Mouse (Mus musculus) stomach, embryonic 16.5 days (tissue): ENCODE measurements around the gene Syngr3. TPM values are rescaled to one million over a fixed set of nuclear protein-coding genes. Genes with fewer than 3 reads are reported as not detected.

ENCODE experiments used
- ATAC-seq: fragments of 200-750 bp; cut with Nextera tagmentation; 2 replicates; pipeline ENCODE4 v1.8.0; 2017; ENCODE audit warnings: moderate number of reproducible peaks, moderate TSS enrichment; ENCODE audit not compliant: insufficient read depth, low FRiP score
- H3K27ac ChIP-seq: fragments of 300-500 bp; sonication (generic); 2 replicates; pipeline ENCODE4 v1.5.1; 2014; ENCODE audit warnings: low read length
- H3K27me3 ChIP-seq: fragments of 300-500 bp; sonication (generic); 2 replicates; pipeline ENCODE4 v1.6.1; 2014; ENCODE audit warnings: low read length, control low read depth, mixed read lengths; ENCODE audit not compliant: control insufficient read depth, insufficient read depth
- H3K36me3 ChIP-seq: fragments of 300-500 bp; sonication (generic); 2 replicates; pipeline ENCODE4 v1.6.1; 2014; ENCODE audit warnings: low read length; ENCODE audit not compliant: control insufficient read depth, insufficient read depth
- H3K4me1 ChIP-seq: fragments of 300-500 bp; sonication (generic); 2 replicates; pipeline ENCODE4 v1.6.1; 2014; ENCODE audit warnings: low read length, control low read depth, mixed read lengths; ENCODE audit not compliant: control insufficient read depth, insufficient read depth
- H3K4me2 ChIP-seq: fragments of 300-500 bp; sonication (generic); 2 replicates; pipeline ENCODE4 v1.6.1; 2014; ENCODE audit warnings: low read depth, low read length, mixed read lengths
- H3K4me3 ChIP-seq: fragments of 300-500 bp; sonication (generic); replicated peaks from 2 replicates; pipeline ENCODE4 v1.5.1; 2014; ENCODE audit warnings: mild to moderate bottlenecking, low read length
- H3K9ac ChIP-seq: fragments of 300-500 bp; sonication (generic); 2 replicates; pipeline ENCODE4 v1.6.1; 2014; ENCODE audit warnings: low read length
- H3K9me3 ChIP-seq: fragments of 300-500 bp; sonication (generic); replicated peaks from 2 replicates; pipeline ENCODE4 v1.6.1; 2016; ENCODE audit warnings: low read length, control low read depth; ENCODE audit not compliant: control insufficient read depth
- WGBS: fragments of 180-500 bp; shearing (Covaris S2); extraction: QIAGEN DNeasy Blood & Tissue Kit; methylation state at CpG from one replicate; pipeline ENCODE4 v1.1.7; 2014; 5-methylcytosine and 5-hydroxymethylcytosine counted together
- polyA plus RNA-seq: library from polyadenylated mRNA; unstranded; fragments of >200 nt; fragmentation: Nextera tagmentation; extraction: Ambion mirVana; gene quantifications from 2 replicates; pipeline ENCODE4 v1.2.1, GENCODE M21; 2015

Syngr3 gene
- polyA plus RNA-seq, 1 experiment from 2014 or later = 6.1 TPM

- no peaks in the 10 kb centered on the region for H3K27me3 ChIP-seq
- H3K4me1 ChIP-seq = peaks cover 28% of the 10 kb centered on the region
- no peak overlapping the region for H3K4me2 ChIP-seq
- H3K9ac ChIP-seq = no peak overlapping the region
- no peak for ATAC-seq
- WGBS = 84% methylated on average over 4 of the region's 4 CpGs
- H3K27ac ChIP-seq = no peak overlapping the region
- no peak overlapping the region for H3K4me3 ChIP-seq
- no peaks in the 10 kb centered on the region for H3K9me3 ChIP-seq
- H3K36me3 ChIP-seq = no peaks in the 10 kb centered on the region
Observed at GRCm38 (mm10) chr17:24646381-24646780, 43.4 kb downstream of the Syngr3 start.

- H3K4me1 ChIP-seq = peaks cover 28% of the 10 kb centered on the region
Observed at GRCm38 (mm10) chr17:24645916-24646315, 43.8 kb downstream of the Syngr3 start.

GRCm38 (mm10) chr17:24644875-24645721 is 44.7 kb downstream of the Syngr3 start:
- Histone ChIP-seq H3K36me3 (no peaks in the 10 kb centered on the region), H3K4me3 (no peak overlapping the region), H3K9ac (peak overlapping the region; percentile 65), H3K4me1 (peaks cover 24% of the 10 kb centered on the region), H3K4me2 (peak overlapping the region; percentile 1; the same call in 1 of the 2 replicates), H3K27me3 (no peaks in the 10 kb centered on the region), H3K27ac (peak overlapping the region; percentile 85), H3K9me3 (no peaks in the 10 kb centered on the region)
- WGBS = 68% methylated on average over 9 of the region's 9 CpGs
- no peak for ATAC-seq

More at GRCm38 (mm10) chr17:24645916-24646315, 43.8 kb downstream of the Syngr3 start:
- no peak for ATAC-seq
- Histone ChIP-seq H3K4me2 (no peak overlapping the region), H3K9me3 (no peaks in the 10 kb centered on the region), H3K4me3 (no peak overlapping the region), H3K27ac (peak overlapping the region; percentile 43; the same call in 1 of the 2 replicates), H3K27me3 (no peaks in the 10 kb centered on the region), H3K36me3 (no peaks in the 10 kb centered on the region), H3K9ac (peak overlapping the region; percentile 46; the same call in 1 of the 2 replicates)
- 75% methylated on average over 3 of the region's 3 CpGs for WGBS

GRCm38 (mm10) chr17:24644030-24644715 is 45.6 kb downstream of the Syngr3 start:
- peak overlapping the region; percentile 65 for H3K9ac ChIP-seq
- no peaks in the 10 kb centered on the region for H3K9me3 ChIP-seq
- H3K4me1 ChIP-seq = peaks cover 25% of the 10 kb centered on the region
- no peaks in the 10 kb centered on the region for H3K27me3 ChIP-seq
- WGBS = 31% methylated on average over 7 of the region's 7 CpGs
- no peak overlapping the region for H3K4me3 ChIP-seq
- peak overlapping the region; percentile 85 for H3K27ac ChIP-seq
- H3K4me2 ChIP-seq = peak overlapping the region; percentile 1; the same call in 1 of the 2 replicates
- no peaks in the 10 kb centered on the region for H3K36me3 ChIP-seq
- ATAC-seq = 0 out of 2 replicates have a peak, but pooled peaks have one; percentile 9

GRCm38 (mm10) chr17:24642791-24643343 is 46.9 kb downstream of the Syngr3 start:
- 70% methylated on average over 6 of the region's 6 CpGs for WGBS
- H3K9me3 ChIP-seq = no peaks in the 10 kb centered on the region

GRCm38 (mm10) chr17:24641944-24642343 is 47.8 kb downstream of the Syngr3 start:
- H3K4me1 ChIP-seq = peaks cover 30% of the 10 kb centered on the region
- no peak overlapping the region for H3K9ac ChIP-seq
- no peak for ATAC-seq
- no peaks in the 10 kb centered on the region for H3K36me3 ChIP-seq
- no peaks in the 10 kb centered on the region for H3K9me3 ChIP-seq
- H3K27ac ChIP-seq = no peak overlapping the region
- H3K27me3 ChIP-seq = no peaks in the 10 kb centered on the region
- H3K4me3 ChIP-seq = no peak overlapping the region
- 90% methylated on average over 14 of the region's 14 CpGs for WGBS
- no peak overlapping the region for H3K4me2 ChIP-seq

More at GRCm38 (mm10) chr17:24642791-24643343, 46.9 kb downstream of the Syngr3 start:
- Histone ChIP-seq H3K27ac (no peak overlapping the region), H3K27me3 (no peaks in the 10 kb centered on the region), H3K4me1 (peaks cover 30% of the 10 kb centered on the region), H3K9ac (no peak overlapping the region), H3K36me3 (no peaks in the 10 kb centered on the region), H3K4me3 (no peak overlapping the region), H3K4me2 (no peak overlapping the region)
- ATAC-seq = no peak

GRCm38 (mm10) chr17:24640581-24640980 is 49.2 kb downstream of the Syngr3 start:
- peaks cover 29% of the 10 kb centered on the region for H3K4me1 ChIP-seq
- no peaks in the 10 kb centered on the region for H3K9me3 ChIP-seq
- no peak overlapping the region for H3K4me3 ChIP-seq
- no peaks in the 10 kb centered on the region for H3K27me3 ChIP-seq
- H3K4me2 ChIP-seq = no peak overlapping the region
- no peaks in the 10 kb centered on the region for H3K36me3 ChIP-seq
- peak overlapping the region; percentile 86; the same call in 1 of the 2 replicates for H3K27ac ChIP-seq
- WGBS = 94% methylated on average over 15 of the region's 15 CpGs
- ATAC-seq = no peak
- H3K9ac ChIP-seq = no peak overlapping the region

GRCm38 (mm10) chr17:24640119-24640518 is 49.6 kb downstream of the Syngr3 start:
- no peak overlapping the region for H3K4me3 ChIP-seq
- peak overlapping the region; percentile 86 for H3K27ac ChIP-seq
- WGBS = 91% methylated on average over 7 of the region's 7 CpGs
- H3K9me3 ChIP-seq = no peaks in the 10 kb centered on the region
- H3K27me3 ChIP-seq = no peaks in the 10 kb centered on the region
- H3K4me1 ChIP-seq = peaks cover 24% of the 10 kb centered on the region
- H3K36me3 ChIP-seq = no peaks in the 10 kb centered on the region
- H3K4me2 ChIP-seq = no peak overlapping the region
- H3K9ac ChIP-seq = 0 out of 2 replicates have a peak overlapping the region, but pooled peaks have one; percentile 44
- ATAC-seq = no peak
